Mouse (Mus musculus) liver, embryonic 11.5 days (tissue): Measurements from ENCODE around the gene Gtpbp6. TPM values are rescaled to one million over a fixed set of nuclear protein-coding genes. Genes with fewer than 3 reads are reported as not detected.

Experiments
- ATAC-seq: fragments of 200-750 bp; cut with Nextera tagmentation; replicated peaks from 2 replicates; pipeline ENCODE4 v1.8.0; 2017; ENCODE audit warnings: moderate number of reproducible peaks, mild to moderate bottlenecking, moderate TSS enrichment, moderate library complexity; ENCODE audit not compliant: low FRiP score
- DNase-seq: peaks from one replicate; pipeline ENCODE4 v3.0.0-alpha.2; 2017; ENCODE audit warnings: low spot score
- H3K27ac ChIP-seq: fragments of 300-500 bp; sonication (generic); 2 replicates; pipeline ENCODE4 v1.5.1; 2014; ENCODE audit warnings: mild to moderate bottlenecking, low read depth, low read length, control low read depth
- H3K27me3 ChIP-seq: fragments of 300-500 bp; sonication (generic); replicated peaks from 2 replicates; pipeline ENCODE4 v1.6.1; 2014; ENCODE audit warnings: low read length, mixed read lengths; ENCODE audit not compliant: control insufficient read depth, insufficient read depth
- H3K36me3 ChIP-seq: fragments of 300-500 bp; sonication (generic); 2 replicates; pipeline ENCODE4 v1.6.1; 2014; ENCODE audit warnings: mild to moderate bottlenecking, low read length, moderate library complexity, mixed read lengths; ENCODE audit not compliant: control insufficient read depth, insufficient read depth
- H3K4me1 ChIP-seq: fragments of 300-500 bp; sonication (generic); replicated peaks from 2 replicates; pipeline ENCODE4 v1.6.1; 2014; ENCODE audit warnings: low read length, mixed read lengths; ENCODE audit not compliant: control insufficient read depth, insufficient read depth
- H3K4me2 ChIP-seq: fragments of 300-500 bp; sonication (generic); 2 replicates; pipeline ENCODE4 v1.6.1; 2014; ENCODE audit warnings: mild to moderate bottlenecking, control low read depth, moderate library complexity
- H3K4me3 ChIP-seq: fragments of 300-500 bp; sonication (generic); 2 replicates; pipeline ENCODE4 v1.5.1; 2014; ENCODE audit warnings: low read depth, low read length, control low read depth
- H3K9ac ChIP-seq: fragments of 300-500 bp; sonication (generic); 2 replicates; pipeline ENCODE4 v1.6.1; 2014; ENCODE audit warnings: low read depth, low read length, control low read depth
- H3K9me3 ChIP-seq: fragments of 300-500 bp; sonication (generic); 2 replicates; pipeline ENCODE4 v1.6.1; 2016; ENCODE audit warnings: low read length, inconsistent platforms, mixed read lengths; ENCODE audit not compliant: control insufficient read depth
- WGBS: fragments of 180-500 bp; shearing (Covaris S2); extraction: QIAGEN DNeasy Blood & Tissue Kit; methylation state at CpG from one replicate; pipeline ENCODE4 v1.1.7; 2014; 5-methylcytosine and 5-hydroxymethylcytosine counted together
- polyA plus RNA-seq: library from polyadenylated mRNA; unstranded; fragments of >200 nt; fragmentation: Nextera tagmentation; extraction: Ambion mirVana; gene quantifications from 2 replicates; pipeline ENCODE4 v1.2.1, GENCODE M21; 2014

The Gtpbp6 gene
- polyA plus RNA-seq, 1 experiment from 2014 or later, result 20.9 TPM

DNA sequence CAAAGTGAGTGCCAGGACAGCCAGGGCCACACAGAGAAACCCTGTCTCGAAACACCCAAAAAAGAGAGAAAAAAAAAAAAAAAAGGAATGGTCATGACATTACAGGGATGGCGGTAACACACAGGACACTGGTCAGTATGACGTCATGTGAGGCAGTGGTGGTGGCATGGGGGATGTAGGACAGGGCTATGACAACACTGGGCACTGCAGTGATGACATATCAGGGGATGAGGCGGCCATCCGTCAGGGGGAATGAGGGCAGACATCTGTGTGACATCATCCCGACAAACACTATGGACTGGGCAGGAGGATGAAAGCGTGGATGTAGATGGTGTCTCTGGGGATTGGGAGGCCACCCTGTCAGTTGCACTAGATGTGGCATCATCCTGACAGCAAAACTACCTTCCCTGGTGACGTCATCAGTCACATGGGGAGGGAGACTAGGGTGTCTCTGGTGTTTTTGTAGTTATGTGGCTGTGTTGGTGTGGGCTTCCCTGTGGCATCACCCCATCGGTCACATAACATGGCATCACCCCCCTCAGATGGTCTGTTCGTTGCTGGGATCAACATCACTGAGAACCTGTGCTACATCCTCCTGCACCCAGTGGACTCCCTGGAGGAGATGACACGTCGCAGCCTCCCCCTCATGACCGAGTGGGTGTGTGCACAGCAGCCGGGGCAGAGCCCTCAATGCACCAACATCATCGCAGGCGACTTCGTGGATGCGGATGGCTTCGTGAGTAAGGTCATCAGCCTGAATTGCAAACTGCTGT lies 5.0 kb downstream of the Gtpbp6 start:
- H3K27me3 ChIP-seq, result peaks cover 7% of the 10 kb centered on the region; the same call in 1 of the 2 replicates
- peaks cover 27% of the 10 kb centered on the region for H3K4me1 ChIP-seq
- H3K4me3 ChIP-seq, result no peak overlapping the region
- H3K9me3 ChIP-seq, result no peaks in the 10 kb centered on the region
- ATAC-seq, result no peak
- H3K36me3 ChIP-seq, result peaks cover 36% of the 10 kb centered on the region
- H3K27ac ChIP-seq, result no peak overlapping the region
- WGBS, result 92% methylated on average over 19 of the region's 19 CpGs
- no peak for DNase-seq
- no peak overlapping the region for H3K4me2 ChIP-seq
- H3K9ac ChIP-seq, result no peak overlapping the region

DNA sequence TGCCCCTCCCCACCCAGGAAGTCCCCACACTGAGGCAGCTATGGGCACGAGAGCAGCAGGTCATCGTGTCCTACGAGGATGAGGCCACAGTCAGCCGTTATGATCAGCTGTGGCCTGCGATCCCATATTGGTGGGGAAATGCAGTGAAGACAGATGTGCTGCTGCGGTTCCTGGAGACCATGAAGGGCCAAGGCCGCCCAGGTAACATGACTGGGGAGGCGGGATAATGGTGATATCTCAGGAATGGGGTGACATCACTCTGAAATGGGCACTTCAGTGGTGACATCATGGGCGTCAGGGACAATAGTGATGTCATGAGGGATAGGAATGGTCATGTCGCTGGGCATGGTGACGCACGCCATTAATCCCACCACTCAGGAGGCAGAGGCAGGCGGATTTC lies 5.6 kb downstream of the Gtpbp6 start:
- Histone ChIP-seq H3K9me3 (no peaks in the 10 kb centered on the region), H3K4me1 (peaks cover 27% of the 10 kb centered on the region), H3K27me3 (peaks cover 7% of the 10 kb centered on the region; the same call in 1 of the 2 replicates), H3K4me2 (peak overlapping the region; percentile 72), H3K36me3 (peaks cover 36% of the 10 kb centered on the region), H3K9ac (no peak overlapping the region), H3K4me3 (no peak overlapping the region), H3K27ac (no peak overlapping the region)
- no peak for DNase-seq
- WGBS, result 84% methylated on average over 13 of the region's 13 CpGs
- no peak for ATAC-seq

- no peak; the same call in 1 of the 2 replicates for ATAC-seq
- H3K9me3 ChIP-seq, result no peaks in the 10 kb centered on the region
- 12% methylated on average over 34 of the region's 34 CpGs for WGBS
- peak overlapping the region; percentile 41 for H3K4me3 ChIP-seq
- no peak overlapping the region for H3K9ac ChIP-seq
- H3K4me2 ChIP-seq, result peak overlapping the region; percentile 72
- DNase-seq, result peak; percentile 54
- H3K27me3 ChIP-seq, result peaks cover 7% of the 10 kb centered on the region; the same call in 1 of the 2 replicates
- H3K27ac ChIP-seq, result no peak overlapping the region
- peaks cover 26% of the 10 kb centered on the region for H3K4me1 ChIP-seq
- H3K36me3 ChIP-seq, result peaks cover 36% of the 10 kb centered on the region
Observed at GRCm38 (mm10) chr5:110101716-110102347, 6.2 kb downstream of the Gtpbp6 start.

- Histone ChIP-seq H3K27me3 (peaks cover 7% of the 10 kb centered on the region; the same call in 1 of the 2 replicates), H3K4me3 (peak overlapping the region; percentile 41), H3K4me2 (peak overlapping the region; percentile 72), H3K9ac (no peak overlapping the region), H3K4me1 (peaks cover 19% of the 10 kb centered on the region), H3K36me3 (peaks cover 32% of the 10 kb centered on the region), H3K9me3 (no peaks in the 10 kb centered on the region), H3K27ac (no peak overlapping the region)
- peak; percentile 49 for DNase-seq
- ATAC-seq, result peak; percentile 12; the same call in 1 of the 2 replicates
- 3% methylated on average over 36 of the region's 37 CpGs for WGBS
Observed at GRCm38 (mm10) chr5:110100921-110101631, 6.9 kb downstream of the Gtpbp6 start.

DNA sequence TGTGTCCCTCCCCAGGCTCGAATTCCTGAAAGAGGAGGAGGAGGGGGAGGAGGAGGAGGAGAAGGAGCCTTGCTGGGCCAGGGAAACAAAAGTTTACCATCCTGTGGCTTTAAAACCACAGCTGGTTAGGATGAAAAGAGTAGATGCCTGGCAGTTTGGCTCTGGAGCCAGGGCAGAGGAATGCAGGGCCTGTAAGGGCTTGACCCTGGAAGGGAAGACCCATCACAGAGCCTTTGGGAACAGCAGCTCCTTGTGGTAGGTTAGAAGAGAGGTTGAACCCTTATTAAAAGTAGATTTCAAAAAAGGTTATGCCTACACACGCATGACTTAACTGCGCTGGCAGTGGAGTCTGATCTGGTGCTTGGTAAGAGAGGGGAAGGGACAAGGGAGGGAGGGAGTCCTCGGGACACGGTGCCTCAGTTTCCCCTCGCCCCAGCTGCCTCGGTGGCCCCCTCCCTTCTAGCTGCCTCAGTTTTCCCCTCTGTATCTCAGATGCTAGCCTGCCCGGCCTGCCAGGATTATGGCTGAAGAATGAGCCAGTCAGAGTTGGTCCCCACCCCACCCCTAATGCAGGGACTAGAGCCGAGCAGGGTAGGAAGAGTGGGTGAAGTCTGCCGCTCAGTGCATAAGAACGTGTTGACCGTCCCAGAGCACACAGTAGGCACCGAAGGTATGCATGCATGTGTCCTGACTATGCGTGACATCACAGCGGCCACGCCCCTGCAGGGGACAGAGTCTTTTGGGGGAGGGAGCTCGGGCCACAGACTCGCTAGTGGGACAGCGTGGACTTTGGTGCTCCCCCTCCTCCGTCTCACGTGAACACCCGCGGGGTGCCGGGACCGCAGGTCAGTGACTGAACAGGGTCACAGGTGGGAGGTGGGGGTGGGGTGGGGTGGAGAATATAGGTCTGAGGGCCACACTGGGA lies 8.1 kb downstream of the Gtpbp6 start, which contains the start of gene Plcxd1:
Gene Plcxd1 (plus strand): TSS at position 314 of the 925 bp plus-strand sequence.
- WGBS, result 9% methylated on average over 25 of the region's 25 CpGs
- DNase-seq, result no peak
- no peak within 1 kb of the TSS for H3K9ac ChIP-seq

GRCm38 (mm10) chr5:110098991-110099477 lies 9.0 kb downstream of the Gtpbp6 start:
- Histone ChIP-seq H3K36me3 (peaks cover 12% of the 10 kb centered on the region), H3K27ac (no peak overlapping the region), H3K4me2 (no peak overlapping the region), H3K9me3 (no peaks in the 10 kb centered on the region), H3K27me3 (peaks cover 7% of the 10 kb centered on the region; the same call in 1 of the 2 replicates), H3K4me1 (peaks cover 18% of the 10 kb centered on the region), H3K4me3 (no peak overlapping the region), H3K9ac (no peak overlapping the region)
- 68% methylated on average over 1 of the region's 1 CpGs for WGBS
- no peak for ATAC-seq
- DNase-seq, result no peak

More for the DNA sequence above, 8.1 kb downstream of the Gtpbp6 start, which contains the start of gene Plcxd1:
- Histone ChIP-seq H3K4me1 (peaks cover 18% of the 10 kb centered on the region), H3K4me3 (peak within 1 kb of the TSS; percentile 41), H3K27ac (no peak within 1 kb of the TSS), H3K4me2 (peak within 1 kb of the TSS; percentile 72), H3K36me3 (peaks cover 20% of the 10 kb centered on the region), H3K27me3 (peaks cover 7% of the 10 kb centered on the region; the same call in 1 of the 2 replicates), H3K9me3 (no peaks in the 10 kb centered on the region)
- ATAC-seq, result peak; percentile 13; the same call in 1 of the 2 replicates

- no peaks in the 10 kb centered on the region for H3K36me3 ChIP-seq
- 6% methylated on average over 4 of the region's 4 CpGs for WGBS
- no peaks in the 10 kb centered on the region for H3K27me3 ChIP-seq
- no peak for DNase-seq
- peak overlapping the region; percentile 65 for H3K9ac ChIP-seq
- H3K4me3 ChIP-seq, result peak overlapping the region; percentile 52
- ATAC-seq, result peak; percentile 43
- peak overlapping the region; percentile 53 for H3K27ac ChIP-seq
- no peaks in the 10 kb centered on the region; the same call in 1 of the 2 replicates for H3K4me1 ChIP-seq
- peak overlapping the region; percentile 66 for H3K4me2 ChIP-seq
- H3K9me3 ChIP-seq, result no peaks in the 10 kb centered on the region
Observed at GRCm38 (mm10) chr5:110094847-110095213, 13.2 kb downstream of the Gtpbp6 start.
